Mouse (Mus musculus): Measurements from ENCODE around the gene Ppa1. TPM values are rescaled to one million over a fixed set of nuclear protein-coding genes. Genes with fewer than 3 reads are reported as not detected.

The Ppa1 gene
- polyA plus RNA-seq, 2 experiments = 119 to 161 TPM

GRCm38 (mm10) chr10:61654105-61654504 lies 5.8 kb downstream of the Ppa1 start:
- no peak overlapping the region for H3K4me2 ChIP-seq (replicated peaks; ENCODE audit: low read depth, low read length, severe bottlenecking)
- TF ChIP-seq POLR2A (IDR thresholded peaks at IDR 0.05; ENCODE audit: borderline replicate concordance, extremely low read depth, insufficient read depth, insufficient read length) = no peak
- H3K9me3 ChIP-seq (ENCODE audit: control insufficient read depth, low read length) = no peaks in the 10 kb centered on the region
- 93% methylated on average over 4 of the region's 4 CpGs for WGBS
- no peak overlapping the region for H3K9ac ChIP-seq (ENCODE audit: low read depth, low read length, severe bottlenecking)
- H3K36me3 ChIP-seq (ENCODE audit: control insufficient read depth, insufficient read depth, low read length) = peaks cover 16% of the 10 kb centered on the region; the same call in 1 of the 2 replicates
- no peak overlapping the region for H3K27ac ChIP-seq (replicated peaks; ENCODE audit: low read depth, low read length)
- H3K4me3 ChIP-seq (replicated peaks; ENCODE audit: low read length) = no peak overlapping the region
- no peak for DNase-seq (ENCODE audit: low spot score)
- ATAC-seq (ENCODE audit: low FRiP score, low read depth) = no peak
- no peaks in the 10 kb centered on the region for H3K27me3 ChIP-seq (ENCODE audit: control insufficient read depth, insufficient read depth, low read length)
- H3K4me1 ChIP-seq (ENCODE audit: control insufficient read depth, insufficient read depth, low read length) = peaks cover 5% of the 10 kb centered on the region

DNA sequence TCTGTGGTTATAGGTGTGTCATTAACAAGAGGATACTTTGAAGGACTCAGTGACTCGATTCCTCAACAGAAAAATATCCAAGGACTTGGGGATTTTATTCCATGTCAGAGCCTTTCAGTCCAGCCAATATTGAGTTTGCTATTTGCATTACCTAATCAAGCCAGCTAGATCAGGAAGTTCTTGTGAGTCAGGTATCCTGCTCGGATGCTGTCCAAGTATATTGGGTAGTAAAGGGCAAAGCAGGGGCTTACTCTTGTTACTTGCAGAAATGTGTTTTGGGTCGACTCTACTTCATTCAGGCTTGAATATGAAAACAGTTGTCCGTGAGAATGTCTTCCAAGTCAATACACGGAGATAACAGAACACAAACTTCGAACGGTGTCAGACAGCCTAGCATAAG lies 6.3 kb downstream of the Ppa1 start:
- H3K9ac ChIP-seq (ENCODE audit: low read depth, low read length, severe bottlenecking) = no peak overlapping the region
- H3K4me1 ChIP-seq (ENCODE audit: control insufficient read depth, insufficient read depth, low read length) = no peaks in the 10 kb centered on the region
- H3K4me3 ChIP-seq (replicated peaks; ENCODE audit: low read length) = no peak overlapping the region
- H3K27me3 ChIP-seq (ENCODE audit: control insufficient read depth, insufficient read depth, low read length) = no peaks in the 10 kb centered on the region
- no peak for TF ChIP-seq POLR2A (IDR thresholded peaks at IDR 0.05; ENCODE audit: borderline replicate concordance, extremely low read depth, insufficient read depth, insufficient read length)
- peaks cover 22% of the 10 kb centered on the region; the same call in 1 of the 2 replicates for H3K36me3 ChIP-seq (ENCODE audit: control insufficient read depth, insufficient read depth, low read length)
- H3K27ac ChIP-seq (replicated peaks; ENCODE audit: low read depth, low read length) = no peak overlapping the region
- no peaks in the 10 kb centered on the region for H3K9me3 ChIP-seq (ENCODE audit: control insufficient read depth, low read length)
- no peak overlapping the region for H3K4me2 ChIP-seq (replicated peaks; ENCODE audit: low read depth, low read length, severe bottlenecking)
- WGBS = 90% methylated on average over 7 of the region's 7 CpGs
- no peak for DNase-seq (ENCODE audit: low spot score)
- ATAC-seq (ENCODE audit: low FRiP score, low read depth) = no peak

DNA sequence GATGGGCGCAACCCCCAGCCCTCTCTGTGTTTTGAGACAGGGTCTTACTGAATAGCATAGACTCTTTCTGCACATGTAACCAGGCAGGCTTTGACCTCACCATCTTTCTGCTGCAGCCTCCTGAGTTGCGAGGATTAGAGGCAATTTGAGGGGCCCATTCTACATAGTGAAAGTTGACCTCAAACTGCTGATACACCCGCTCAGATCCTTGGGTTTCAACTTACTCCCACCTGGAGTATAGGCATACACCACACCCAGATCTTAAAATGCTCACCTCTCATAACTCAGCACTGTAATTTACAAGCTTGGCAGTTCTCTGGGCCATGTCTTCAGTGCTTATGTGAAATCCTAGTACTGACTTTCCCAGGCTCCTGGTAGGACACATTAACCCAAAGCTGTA lies 6.8 kb downstream of the Ppa1 start:
- Histone ChIP-seq H3K36me3 (ENCODE audit: control insufficient read depth, insufficient read depth, low read length) (peaks cover 26% of the 10 kb centered on the region; the same call in 1 of the 2 replicates), H3K4me3 (replicated peaks; ENCODE audit: low read length) (no peak overlapping the region), H3K27me3 (ENCODE audit: control insufficient read depth, insufficient read depth, low read length) (no peaks in the 10 kb centered on the region), H3K9me3 (ENCODE audit: control insufficient read depth, low read length) (no peaks in the 10 kb centered on the region), H3K4me1 (ENCODE audit: control insufficient read depth, insufficient read depth, low read length) (no peaks in the 10 kb centered on the region), H3K27ac (replicated peaks; ENCODE audit: low read depth, low read length) (no peak overlapping the region), H3K9ac (ENCODE audit: low read depth, low read length, severe bottlenecking) (no peak overlapping the region), H3K4me2 (replicated peaks; ENCODE audit: low read depth, low read length, severe bottlenecking) (no peak overlapping the region)
- 79% methylated on average over 3 of the region's 3 CpGs for WGBS
- DNase-seq (ENCODE audit: low spot score) = no peak
- no peak for TF ChIP-seq POLR2A (IDR thresholded peaks at IDR 0.05; ENCODE audit: borderline replicate concordance, extremely low read depth, insufficient read depth, insufficient read length)
- ATAC-seq (ENCODE audit: low FRiP score, low read depth) = no peak

- Histone ChIP-seq H3K9me3 (ENCODE audit: control insufficient read depth, low read length) (no peaks in the 10 kb centered on the region), H3K4me1 (ENCODE audit: control insufficient read depth, insufficient read depth, low read length) (no peaks in the 10 kb centered on the region), H3K27ac (replicated peaks; ENCODE audit: low read depth, low read length) (no peak overlapping the region), H3K9ac (ENCODE audit: low read depth, low read length, severe bottlenecking) (no peak overlapping the region), H3K27me3 (ENCODE audit: control insufficient read depth, insufficient read depth, low read length) (no peaks in the 10 kb centered on the region), H3K36me3 (ENCODE audit: control insufficient read depth, insufficient read depth, low read length) (peaks cover 45% of the 10 kb centered on the region), H3K4me2 (replicated peaks; ENCODE audit: low read depth, low read length, severe bottlenecking) (no peak overlapping the region), H3K4me3 (replicated peaks; ENCODE audit: low read length) (no peak overlapping the region)
- no peak for TF ChIP-seq POLR2A (IDR thresholded peaks at IDR 0.05; ENCODE audit: borderline replicate concordance, extremely low read depth, insufficient read depth, insufficient read length)
- WGBS = 81% methylated on average over 18 of the region's 18 CpGs
- DNase-seq (ENCODE audit: low spot score) = no peak
- no peak for ATAC-seq (ENCODE audit: low FRiP score, low read depth)
Observed at GRCm38 (mm10) chr10:61656928-61657882, 8.9 kb downstream of the Ppa1 start.

GRCm38 (mm10) chr10:61657985-61658384 lies 9.6 kb downstream of the Ppa1 start:
- no peak overlapping the region for H3K4me2 ChIP-seq (replicated peaks; ENCODE audit: low read depth, low read length, severe bottlenecking)
- H3K4me3 ChIP-seq (replicated peaks; ENCODE audit: low read length) = no peak overlapping the region
- ATAC-seq (ENCODE audit: low FRiP score, low read depth) (no peak), DNase-seq (ENCODE audit: low spot score) (peak; percentile 71)
- no peaks in the 10 kb centered on the region for H3K9me3 ChIP-seq (ENCODE audit: control insufficient read depth, low read length)
- WGBS = 23% methylated on average over 4 of the region's 4 CpGs
- H3K9ac ChIP-seq (ENCODE audit: low read depth, low read length, severe bottlenecking) = no peak overlapping the region
- no peak for TF ChIP-seq POLR2A (IDR thresholded peaks at IDR 0.05; ENCODE audit: borderline replicate concordance, extremely low read depth, insufficient read depth, insufficient read length)
- no peaks in the 10 kb centered on the region for H3K4me1 ChIP-seq (ENCODE audit: control insufficient read depth, insufficient read depth, low read length)
- H3K27ac ChIP-seq (replicated peaks; ENCODE audit: low read depth, low read length) = no peak overlapping the region
- H3K27me3 ChIP-seq (ENCODE audit: control insufficient read depth, insufficient read depth, low read length) = no peaks in the 10 kb centered on the region
- peaks cover 50% of the 10 kb centered on the region for H3K36me3 ChIP-seq (ENCODE audit: control insufficient read depth, insufficient read depth, low read length)

Data from limb, embryonic 14.5 days (tissue).